Mouse (Mus musculus): Measurements from ENCODE around the gene Tmem181a. TPM values are rescaled to one million over a fixed set of nuclear protein-coding genes. Genes with fewer than 3 reads are reported as not detected.

Gene Tmem181a
- 8.3 TPM for polyA plus RNA-seq (2017; shearing (Covaris generic))

GRCm38 (mm10) chr17:6256400-6257069 lies at the start of gene Tmem181a:
Gene Tmem181a (plus strand): TSS chr17:6256860.

GRCm38 (mm10) chr17:6317339-6317985 lies 60.8 kb downstream of the Tmem181a start, which contains the start of gene Dynlt1a:
Gene Dynlt1a (minus strand): TSS chr17:6317500.

Other genes with a start within 250 kb of the Tmem181a start
- gene Serac1, start 177.1 kb upstream of the Tmem181a start, polyA plus RNA-seq (2017; shearing (Covaris generic)): 2.1 TPM
- 53.9 TPM for gene Gtf2h5, start 177.1 kb upstream of the Tmem181a start, polyA plus RNA-seq (2017; shearing (Covaris generic))
- 98.0 TPM for gene Tulp4, start 150.4 kb upstream of the Tmem181a start, polyA plus RNA-seq (2017; shearing (Covaris generic))
- gene Dynlt1a, start 60.6 kb downstream of the Tmem181a start, polyA plus RNA-seq (2017; shearing (Covaris generic)): 3.2 TPM
- 37.0 TPM for gene Dynlt1b, start 173.3 kb downstream of the Tmem181a start, polyA plus RNA-seq (2017; shearing (Covaris generic))

Measured in effector memory CD4-positive, alpha-beta T cell, adult 5 months (primary cell).